Mouse (Mus musculus) lung, embryonic 15.5 days (tissue): ENCODE results near the gene Prm3. TPM values are rescaled to one million over a fixed set of nuclear protein-coding genes. Genes with fewer than 3 reads are reported as not detected.
"Not testable (repeated sequence)": the region's sequence is repeated elsewhere in the genome, so short reads cannot be mapped to it uniquely, and the experiment has no call there.

ENCODE experiments used
- ATAC-seq: fragments of 200-750 bp; cut with Nextera tagmentation; 2 replicates; pipeline ENCODE4 v1.8.0; 2017; ENCODE audit warnings: moderate number of reproducible peaks, borderline replicate concordance; ENCODE audit not compliant: low FRiP score, low TSS enrichment; ENCODE audit errors: extremely low read depth
- H3K27ac ChIP-seq: fragments of 300-500 bp; sonication (generic); 2 replicates; pipeline ENCODE4 v1.5.1; 2015; ENCODE audit warnings: moderate library complexity, mild to moderate bottlenecking, inconsistent platforms
- H3K27me3 ChIP-seq: fragments of 300-500 bp; sonication (generic); 2 replicates; pipeline ENCODE4 v1.6.1; 2015; ENCODE audit warnings: inconsistent platforms
- H3K36me3 ChIP-seq: fragments of 300-500 bp; sonication (generic); 2 replicates; pipeline ENCODE4 v1.6.1; 2015; ENCODE audit warnings: inconsistent platforms
- H3K4me1 ChIP-seq: fragments of 300-500 bp; sonication (generic); 2 replicates; pipeline ENCODE4 v1.6.1; 2015; ENCODE audit warnings: inconsistent platforms
- H3K4me2 ChIP-seq: fragments of 300-500 bp; sonication (generic); 2 replicates; pipeline ENCODE4 v1.6.1; 2015; ENCODE audit warnings: inconsistent platforms, mild to moderate bottlenecking, moderate library complexity
- H3K4me3 ChIP-seq: fragments of 300-500 bp; sonication (generic); 2 replicates; pipeline ENCODE4 v1.5.1; 2015; ENCODE audit warnings: mild to moderate bottlenecking, inconsistent platforms
- H3K9ac ChIP-seq: fragments of 300-500 bp; sonication (generic); 2 replicates; pipeline ENCODE4 v1.6.1; 2015; ENCODE audit warnings: inconsistent platforms
- H3K9me3 ChIP-seq: fragments of 300-500 bp; sonication (generic); 2 replicates; pipeline ENCODE4 v1.6.1; 2016; ENCODE audit warnings: inconsistent platforms
- WGBS: fragments of 180-500 bp; shearing (Covaris S2); methylation state at CpG from one replicate; pipeline ENCODE4 v1.1.7; 2015; 5-methylcytosine and 5-hydroxymethylcytosine counted together
- polyA plus RNA-seq: library from polyadenylated mRNA; unstranded; fragments of >200 nt; fragmentation: Nextera tagmentation; extraction: Ambion mirVana; gene quantifications from 2 replicates; pipeline ENCODE4 v1.2.1, GENCODE M21; 2015

Prm3 gene
- polyA plus RNA-seq, 1 experiment from 2014 or later: not detected

GRCm38 (mm10) chr16:10824536-10824935 lies 33.8 kb upstream of the Prm3 start:
- Histone ChIP-seq H3K27ac (no peak overlapping the region), H3K36me3 (no peaks in the 10 kb centered on the region), H3K9ac (no peak overlapping the region), H3K27me3 (no peaks in the 10 kb centered on the region), H3K4me1 (peaks cover 4% of the 10 kb centered on the region; the same call in 1 of the 2 replicates), H3K4me3 (no peak overlapping the region), H3K4me2 (no peak overlapping the region), H3K9me3 (no peaks in the 10 kb centered on the region)
- WGBS: 87% methylated on average over 1 of the region's 1 CpGs
- no peak for ATAC-seq

DNA sequence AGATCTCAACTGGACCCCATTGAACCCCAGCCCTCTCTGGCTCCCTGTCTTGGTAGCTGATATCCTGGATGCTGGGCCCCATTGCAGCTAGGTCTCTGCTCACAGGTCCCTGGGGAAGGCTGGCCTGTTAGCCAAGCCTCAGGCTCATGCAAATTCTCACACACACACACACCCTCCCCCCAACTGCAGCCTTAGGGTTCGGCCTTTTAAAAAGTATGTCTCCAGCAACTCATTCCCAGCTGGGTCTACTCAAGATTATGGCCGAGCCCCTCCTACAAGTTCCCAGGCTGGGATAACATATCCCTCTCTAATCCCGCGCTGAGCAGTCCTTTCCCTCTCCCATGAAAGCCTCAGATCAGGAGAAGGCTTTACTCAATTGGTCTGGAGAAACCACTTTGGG lies 30.7 kb upstream of the Prm3 start:
- no peak overlapping the region for H3K9ac ChIP-seq
- WGBS: 37% methylated on average over 4 of the region's 4 CpGs
- no peak overlapping the region for H3K4me3 ChIP-seq
- ATAC-seq: no peak
- H3K27me3 ChIP-seq: no peaks in the 10 kb centered on the region
- peaks cover 4% of the 10 kb centered on the region; the same call in 1 of the 2 replicates for H3K4me1 ChIP-seq
- no peak overlapping the region for H3K27ac ChIP-seq
- H3K4me2 ChIP-seq: no peak overlapping the region
- no peaks in the 10 kb centered on the region for H3K9me3 ChIP-seq
- H3K36me3 ChIP-seq: no peaks in the 10 kb centered on the region

DNA sequence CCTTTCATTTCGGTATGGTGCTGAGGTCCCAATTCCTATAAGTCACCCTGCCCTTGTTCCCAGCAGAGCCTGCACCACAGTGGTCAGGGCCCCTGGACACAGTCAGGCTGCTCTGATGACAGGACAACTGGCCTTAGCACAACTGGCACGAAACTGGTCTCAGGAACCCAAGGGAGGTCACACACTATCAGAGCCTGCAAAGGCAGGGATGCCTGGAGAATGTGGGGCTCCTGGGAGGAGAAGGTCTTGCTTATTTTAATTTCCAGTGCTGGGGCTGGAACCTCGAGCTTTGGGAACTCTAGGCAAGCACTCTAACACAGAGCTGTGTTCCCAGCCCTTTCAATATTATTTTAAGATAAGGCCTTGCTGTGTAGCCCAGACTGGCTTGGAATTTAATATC lies 29.3 kb upstream of the Prm3 start:
- Histone ChIP-seq H3K27ac (no peak overlapping the region), H3K9me3 (no peaks in the 10 kb centered on the region), H3K9ac (no peak overlapping the region), H3K36me3 (no peaks in the 10 kb centered on the region), H3K4me3 (no peak overlapping the region), H3K4me1 (peaks cover 4% of the 10 kb centered on the region; the same call in 1 of the 2 replicates), H3K4me2 (no peak overlapping the region), H3K27me3 (no peaks in the 10 kb centered on the region)
- ATAC-seq: no peak
- 57% methylated on average over 3 of the region's 3 CpGs for WGBS

GRCm38 (mm10) chr16:10818579-10819135 lies 27.9 kb upstream of the Prm3 start:
- H3K9ac ChIP-seq: no peak overlapping the region
- 83% methylated on average over 4 of the region's 4 CpGs for WGBS
- no peak overlapping the region for H3K4me3 ChIP-seq
- no peak overlapping the region for H3K4me2 ChIP-seq
- no peaks in the 10 kb centered on the region for H3K9me3 ChIP-seq
- no peaks in the 10 kb centered on the region for H3K27me3 ChIP-seq
- H3K36me3 ChIP-seq: no peaks in the 10 kb centered on the region
- no peak for ATAC-seq
- no peak overlapping the region for H3K27ac ChIP-seq
- H3K4me1 ChIP-seq: peaks cover 10% of the 10 kb centered on the region; the same call in 1 of the 2 replicates

DNA sequence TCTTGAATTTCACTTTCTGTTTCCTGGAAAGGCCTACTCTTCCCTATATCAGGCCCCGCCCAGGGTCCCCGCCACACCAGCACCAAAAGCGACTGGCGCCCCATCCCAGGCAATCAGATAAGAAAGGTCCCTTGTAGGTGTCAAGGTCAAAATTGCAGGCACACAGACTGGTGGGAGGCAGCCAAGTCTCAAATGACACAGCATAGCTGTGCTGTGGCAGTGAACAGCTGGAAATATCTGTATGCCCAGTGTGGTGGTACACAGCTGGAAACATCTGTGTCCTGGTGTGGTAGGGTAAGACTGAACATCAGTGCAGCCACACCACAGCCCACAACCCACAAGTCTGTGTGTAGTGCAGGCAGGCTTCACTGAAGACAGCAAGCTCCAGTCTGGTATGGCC lies 24.1 kb upstream of the Prm3 start:
- Histone ChIP-seq H3K9me3 (no peaks in the 10 kb centered on the region), H3K9ac (no peak overlapping the region), H3K4me3 (no peak overlapping the region), H3K36me3 (no peaks in the 10 kb centered on the region), H3K4me1 (0 out of 2 replicates have a peak, but pooled peaks cover 5% of the 10 kb centered on the region), H3K27ac (no peak overlapping the region), H3K4me2 (no peak overlapping the region), H3K27me3 (no peaks in the 10 kb centered on the region)
- WGBS: 42% methylated on average over 4 of the region's 4 CpGs
- peak; percentile 82; the same call in 1 of the 2 replicates for ATAC-seq

- Histone ChIP-seq H3K9ac (no peak overlapping the region), H3K36me3 (no peaks in the 10 kb centered on the region), H3K4me2 (no peak overlapping the region), H3K4me1 (0 out of 2 replicates have a peak, but pooled peaks cover 5% of the 10 kb centered on the region), H3K27me3 (no peaks in the 10 kb centered on the region), H3K9me3 (no peaks in the 10 kb centered on the region), H3K4me3 (no peak overlapping the region), H3K27ac (no peak overlapping the region)
- 66% methylated on average over 4 of the region's 4 CpGs for whole genome bisulfite sequencing
- ATAC-seq: no peak
These were observed 23.0 kb upstream of the Prm3 start for GRCm38 (mm10) chr16:10813726-10814125.

- 71% methylated on average over 2 of the region's 2 CpGs for WGBS
- Histone ChIP-seq H3K36me3 (no peaks in the 10 kb centered on the region), H3K4me2 (no peak within 1 kb of the TSS), H3K27ac (no peak within 1 kb of the TSS), H3K9ac (no peak within 1 kb of the TSS), H3K27me3 (no peaks in the 10 kb centered on the region), H3K9me3 (no peaks in the 10 kb centered on the region), H3K4me1 (0 out of 2 replicates have a peak, but pooled peaks cover 5% of the 10 kb centered on the region), H3K4me3 (no peak within 1 kb of the TSS)
- no peak for ATAC-seq
These were observed 22.2 kb upstream of the Prm3 start, which contains the start of gene Gm11172 for GRCm38 (mm10) chr16:10812865-10813371. Gene Gm11172, plus strand, starts transcription at chr16:10812915.

- H3K4me3 ChIP-seq: no peak overlapping the region
- no peaks in the 10 kb centered on the region for H3K27me3 ChIP-seq
- ATAC-seq: no peak
- H3K4me2 ChIP-seq: no peak overlapping the region
- no peaks in the 10 kb centered on the region for H3K9me3 ChIP-seq
- no peak overlapping the region for H3K9ac ChIP-seq
- WGBS: 95% methylated on average over 1 of the region's 1 CpGs
- H3K27ac ChIP-seq: no peak overlapping the region
- H3K4me1 ChIP-seq: 0 out of 2 replicates have a peak, but pooled peaks cover 5% of the 10 kb centered on the region
- no peaks in the 10 kb centered on the region for H3K36me3 ChIP-seq
These were observed 19.7 kb upstream of the Prm3 start for GRCm38 (mm10) chr16:10810376-10810775.

DNA sequence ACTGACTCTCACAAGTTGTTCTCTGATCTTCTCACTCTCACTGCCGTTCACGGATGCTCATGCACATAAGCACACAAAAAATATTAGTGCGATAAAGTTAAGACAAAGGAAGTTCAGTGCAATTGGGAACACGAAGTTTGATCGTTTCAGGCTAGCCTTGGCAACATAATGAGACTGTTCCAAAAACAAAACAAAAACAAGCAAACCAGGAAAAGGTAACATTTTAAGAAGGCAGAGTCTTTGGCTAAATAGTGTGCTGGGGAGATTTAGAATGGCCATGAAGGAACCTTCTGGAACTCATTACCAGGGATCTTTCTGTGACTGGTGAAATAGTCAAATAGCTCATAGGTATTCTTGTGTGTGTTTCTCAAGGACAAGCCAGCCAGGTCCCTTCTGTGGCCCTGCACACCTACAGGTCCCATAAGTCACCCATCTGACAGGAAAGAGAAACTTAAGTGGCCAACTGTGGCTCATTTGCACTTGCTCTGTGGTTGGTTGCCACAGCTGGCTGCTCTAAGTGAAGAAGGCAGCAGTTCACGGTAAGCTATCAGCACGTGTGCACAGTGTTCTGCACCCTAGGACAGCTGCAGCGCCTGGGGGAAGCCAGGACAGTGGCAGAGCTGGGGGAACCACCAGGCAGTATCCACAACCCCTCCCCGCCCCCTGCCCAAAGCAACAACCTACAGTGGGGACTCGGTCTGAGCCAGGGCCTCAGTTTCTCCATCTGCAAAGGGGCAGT lies 15.2 kb upstream of the Prm3 start, which contains the start of gene Prm1:
Gene Prm1, minus strand, starts transcription at position 51 of the 739 bp plus-strand sequence.
- no peak within 1 kb of the TSS for H3K27ac ChIP-seq
- H3K9me3 ChIP-seq: no peaks in the 10 kb centered on the region
- no peak for ATAC-seq
- H3K36me3 ChIP-seq: no peaks in the 10 kb centered on the region
- no peak within 1 kb of the TSS for H3K4me2 ChIP-seq
- no peak within 1 kb of the TSS for H3K4me3 ChIP-seq
- no peak within 1 kb of the TSS for H3K9ac ChIP-seq
- H3K4me1 ChIP-seq: no peaks in the 10 kb centered on the region
- WGBS: 74% methylated on average over 10 of the region's 10 CpGs
- H3K27me3 ChIP-seq: no peaks in the 10 kb centered on the region

GRCm38 (mm10) chr16:10802420-10802819 lies 11.7 kb upstream of the Prm3 start:
- H3K27ac ChIP-seq, H3K36me3 ChIP-seq, H3K4me3 ChIP-seq, ATAC-seq, H3K27me3 ChIP-seq, H3K4me1 ChIP-seq, H3K9me3 ChIP-seq, H3K4me2 ChIP-seq, H3K9ac ChIP-seq: not testable (repeated sequence)
- 62% methylated on average over 3 of the region's 3 CpGs for WGBS

DNA sequence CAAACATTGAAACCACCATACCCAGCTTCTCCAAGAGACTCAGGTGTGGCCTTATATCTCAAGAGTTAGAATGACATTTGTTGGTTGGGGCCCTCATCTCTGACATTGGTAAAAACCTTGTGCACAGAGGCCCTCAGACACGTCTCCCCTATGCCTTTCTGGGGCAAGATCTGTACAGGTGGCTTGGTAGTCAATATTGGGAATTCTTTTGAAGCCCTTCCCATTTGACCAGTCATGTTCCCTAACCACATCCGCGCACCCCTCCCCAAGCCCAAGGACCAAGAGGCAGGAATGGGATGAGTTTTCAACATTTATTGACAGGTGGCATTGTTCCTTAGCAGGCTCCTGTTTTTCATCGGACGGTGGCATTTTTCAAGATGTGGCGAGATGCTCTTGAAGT lies 5.3 kb upstream of the Prm3 start, which contains the start of gene Prm2:
Gene Prm2, minus strand, starts transcription at position 101 of the 400 bp plus-strand sequence.
- H3K27me3 ChIP-seq: peaks cover 27% of the 10 kb centered on the region

DNA sequence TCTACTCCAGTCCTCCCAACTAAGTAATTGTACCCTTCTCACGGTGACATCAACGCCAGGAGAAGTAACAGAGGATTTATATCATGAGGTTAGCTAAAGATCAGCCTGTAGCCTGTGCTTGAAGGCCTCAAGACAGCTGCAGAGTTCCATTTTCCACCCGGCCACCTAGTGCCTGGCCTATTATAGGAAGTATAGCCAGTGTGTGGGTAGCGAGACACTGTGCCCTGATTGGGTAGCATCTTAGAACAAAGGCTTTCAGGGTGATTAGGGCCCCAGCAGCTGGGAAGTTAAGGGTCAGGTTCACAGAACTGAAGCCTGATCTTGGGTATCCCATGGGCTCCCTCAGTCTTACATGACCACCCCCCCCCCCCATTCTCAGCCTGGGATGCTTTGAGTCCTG lies 1.8 kb downstream of the Prm3 start:
- 76% methylated on average over 4 of the region's 4 CpGs for WGBS
- Histone ChIP-seq H3K4me3 (no peak overlapping the region), H3K4me2 (no peak overlapping the region), H3K9ac (no peak overlapping the region), H3K4me1 (peaks cover 25% of the 10 kb centered on the region), H3K27ac (no peak overlapping the region), H3K27me3 (no peaks in the 10 kb centered on the region), H3K9me3 (no peaks in the 10 kb centered on the region), H3K36me3 (no peaks in the 10 kb centered on the region)
- no peak for ATAC-seq

More for the DNA sequence above, 5.3 kb upstream of the Prm3 start, which contains the start of gene Prm2:
- Histone ChIP-seq H3K4me2 (no peak within 1 kb of the TSS), H3K36me3 (no peaks in the 10 kb centered on the region), H3K9ac (no peak within 1 kb of the TSS), H3K9me3 (no peaks in the 10 kb centered on the region), H3K4me1 (no peaks in the 10 kb centered on the region), H3K27ac (no peak within 1 kb of the TSS), H3K4me3 (no peak within 1 kb of the TSS)
- 77% methylated on average over 6 of the region's 6 CpGs for WGBS
- ATAC-seq: no peak
